Mouse (Mus musculus): ENCODE data around the gene Slc25a17.

DNA sequence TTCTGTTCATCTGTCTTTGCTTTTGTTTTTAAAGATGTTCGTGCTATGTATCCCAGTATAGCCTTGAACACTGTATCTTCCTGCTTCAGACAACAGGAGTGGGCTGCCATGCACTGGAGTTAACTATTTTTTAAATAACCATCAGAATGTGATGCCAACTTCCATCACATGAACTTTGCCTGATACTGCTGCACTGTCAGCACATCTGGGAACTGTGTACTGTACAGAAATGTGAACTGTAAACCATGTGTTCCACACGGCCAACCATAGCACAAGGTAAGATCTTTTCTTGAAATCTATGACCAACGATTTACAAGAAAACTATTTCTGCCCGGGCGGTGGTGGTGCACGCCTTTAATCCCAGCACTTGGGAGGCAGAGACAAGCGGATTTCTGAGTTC lies 33.1 kb downstream of the Slc25a17 start:
- TF ChIP-seq CTCF (IDR thresholded peaks at IDR 0.05; ENCODE audit: insufficient read depth, low read depth, low read length) (no peak), POLR2A (IDR thresholded peaks at IDR 0.05; ENCODE audit: insufficient read depth, low read depth, low read length) (no peak)

Data from olfactory bulb, adult 2 months (tissue).